Mouse (Mus musculus): ENCODE measurements around the gene Lnx1. TPM values are rescaled to one million over a fixed set of nuclear protein-coding genes. Genes with fewer than 3 reads are reported as not detected.

The Lnx1 gene
- total and polyA plus RNA-seq, 2 experiments from 2014 or later, result 18.7 to 36.9 TPM

GRCm38 (mm10) chr5:74549566-74549965 lies 153.1 kb downstream of the Lnx1 start:
- Histone ChIP-seq H3K27ac (ENCODE audit: low read depth, low read length) (no peak overlapping the region), H3K4me1 (ENCODE audit: insufficient read depth, low read length) (no peaks in the 10 kb centered on the region), H3K27me3 (ENCODE audit: insufficient read depth, low read length) (no peaks in the 10 kb centered on the region), H3K4me2 (ENCODE audit: low read depth, low read length, poor library complexity, severe bottlenecking) (no peak overlapping the region), H3K4me3 (ENCODE audit: low read depth, low read length) (no peak overlapping the region), H3K9me3 (ENCODE audit: low read length) (no peaks in the 10 kb centered on the region), H3K36me3 (ENCODE audit: insufficient read depth, low read length) (peaks cover 27% of the 10 kb centered on the region), H3K9ac (replicated peaks; ENCODE audit: low read length, poor library complexity, severe bottlenecking) (no peak overlapping the region)
- WGBS, result 75% methylated on average over 8 of the region's 8 CpGs
- TF ChIP-seq CTCF (IDR thresholded peaks at IDR 0.05), result no peak
- peak; percentile 3 for DNase-seq (ENCODE audit: low spot score)
- no peak for ATAC-seq (ENCODE audit: low FRiP score)

- Histone ChIP-seq H3K9ac (replicated peaks; ENCODE audit: low read length, poor library complexity, severe bottlenecking) (no peak overlapping the region), H3K4me1 (ENCODE audit: insufficient read depth, low read length) (no peaks in the 10 kb centered on the region), H3K27ac (ENCODE audit: low read depth, low read length) (no peak overlapping the region), H3K36me3 (ENCODE audit: insufficient read depth, low read length) (peaks cover 28% of the 10 kb centered on the region), H3K4me3 (ENCODE audit: low read depth, low read length) (no peak overlapping the region), H3K27me3 (ENCODE audit: insufficient read depth, low read length) (no peaks in the 10 kb centered on the region), H3K4me2 (ENCODE audit: low read depth, low read length, poor library complexity, severe bottlenecking) (no peak overlapping the region), H3K9me3 (ENCODE audit: low read length) (no peaks in the 10 kb centered on the region)
- 90% methylated on average over 4 of the region's 4 CpGs for WGBS
- TF ChIP-seq CTCF (IDR thresholded peaks at IDR 0.05), result no peak
- ATAC-seq (ENCODE audit: low FRiP score), result no peak
- no peak for DNase-seq (ENCODE audit: low spot score)
These were observed 157.1 kb downstream of the Lnx1 start for GRCm38 (mm10) chr5:74545606-74546005.

Other genes starting within 250 kb of the Lnx1 start
- 23.6 and 33.2 TPM in 2 replicates for gene Scfd2, start 171.2 kb downstream of the Lnx1 start, total RNA-seq (2014; rRNA removed)
- gene Scfd2, start 171.2 kb downstream of the Lnx1 start, polyA plus RNA-seq (2015; fragmentation: Nextera tagmentation; extraction: Ambion mirVana), result 16.0 and 17.5 TPM in 2 replicates
- gene Fip1l1, start 167.5 kb downstream of the Lnx1 start, total RNA-seq (2014; rRNA removed), result 57.1 and 57.6 TPM in 2 replicates
- gene Fip1l1, start 167.5 kb downstream of the Lnx1 start, polyA plus RNA-seq (2015; fragmentation: Nextera tagmentation; extraction: Ambion mirVana), result 53.1 and 63.1 TPM in 2 replicates